Mouse (Mus musculus) macrophage (primary cell): Measurements from ENCODE around the gene 4930402F06Rik. TPM values are rescaled to one million over a fixed set of nuclear protein-coding genes. Genes with fewer than 3 reads are reported as not detected.

Experiments used
- H3K27ac ChIP-seq: fragments of 350-480 bp; formaldehyde crosslinking; 2 replicates; pipeline ENCODE4 v1.9.0; 2021
- H3K36me3 ChIP-seq: fragments of 350-480 bp; formaldehyde crosslinking; 2 replicates; pipeline ENCODE4 v1.9.0; 2021; ENCODE audit errors: inconsistent target
- H3K4me3 ChIP-seq: fragments of 350-480 bp; formaldehyde crosslinking; 2 replicates; pipeline ENCODE4 v1.9.0; 2021; ENCODE audit errors: inconsistent target
- H3K79me2 ChIP-seq: fragments of 350-480 bp; formaldehyde crosslinking; 2 replicates; pipeline ENCODE4 v1.9.0; 2021; ENCODE audit errors: inconsistent target
- WGBS: methylation state at CpG from one replicate; pipeline ENCODE4 v1.1.7; 2026; ENCODE audit warnings: inconsistent platforms; ENCODE audit not compliant: missing documents; 5-methylcytosine and 5-hydroxymethylcytosine counted together
- polyA plus RNA-seq: library from polyadenylated mRNA; stranded (reverse); fragments of 250-400 nt; gene quantifications from 3 replicates; pipeline ENCODE4 v1.2.4, GENCODE M21; 2018; ENCODE audit warnings: inconsistent platforms

The 4930402F06Rik gene
- polyA plus RNA-seq, 1 experiment from 2014 or later, result not detected

DNA sequence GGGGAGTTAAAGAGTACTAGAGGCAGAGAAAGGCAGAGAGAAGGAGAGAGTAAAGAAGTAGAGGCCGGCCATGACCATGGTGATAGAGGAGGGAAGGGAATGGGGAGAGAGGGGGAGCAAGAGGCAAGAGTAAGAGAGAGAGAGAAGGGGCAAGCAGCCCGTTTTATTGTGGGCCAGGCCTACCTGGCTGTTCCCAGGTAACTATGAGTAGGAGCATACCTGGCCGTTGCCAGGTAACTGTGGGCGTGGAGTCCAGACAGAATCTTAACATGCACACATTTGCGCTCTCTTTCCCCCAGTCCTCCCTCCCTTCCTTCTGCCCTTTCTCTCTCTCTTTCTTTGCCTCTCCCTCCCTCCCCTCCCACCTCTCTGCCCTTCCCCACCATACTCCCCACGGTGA, 10.3 kb upstream of the 4930402F06Rik start:
- H3K36me3 ChIP-seq, result peaks cover 75% of the 10 kb centered on the region
- no peak overlapping the region for H3K27ac ChIP-seq
- no peak overlapping the region for H3K4me3 ChIP-seq
- H3K79me2 ChIP-seq, result no peaks in the 10 kb centered on the region
- 85% methylated on average over 6 of the region's 6 CpGs for WGBS

DNA sequence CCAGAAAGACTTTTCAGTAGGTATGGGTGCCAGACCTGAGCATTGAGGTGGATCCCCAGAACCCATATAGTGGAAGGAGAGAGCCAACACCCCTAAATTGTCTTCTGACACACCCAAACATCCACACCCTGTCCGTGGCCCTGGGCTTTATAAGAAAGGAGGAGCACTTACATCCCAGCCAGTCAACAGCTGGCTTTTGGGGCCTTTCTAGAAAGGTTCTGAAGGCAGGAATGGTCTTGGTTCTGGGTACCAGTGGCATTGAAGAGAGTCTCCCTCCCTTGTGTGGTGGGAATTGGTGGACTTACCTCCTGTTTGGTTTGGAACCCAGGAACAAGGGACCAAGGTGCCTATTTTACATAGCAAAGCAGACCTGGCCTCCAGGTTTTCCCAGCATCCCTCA, 9.6 kb upstream of the 4930402F06Rik start:
- Histone ChIP-seq H3K27ac (no peak overlapping the region), H3K79me2 (no peaks in the 10 kb centered on the region), H3K36me3 (peaks cover 78% of the 10 kb centered on the region), H3K4me3 (no peak overlapping the region)
- 100% methylated on average over 1 of the region's 1 CpGs for WGBS

DNA sequence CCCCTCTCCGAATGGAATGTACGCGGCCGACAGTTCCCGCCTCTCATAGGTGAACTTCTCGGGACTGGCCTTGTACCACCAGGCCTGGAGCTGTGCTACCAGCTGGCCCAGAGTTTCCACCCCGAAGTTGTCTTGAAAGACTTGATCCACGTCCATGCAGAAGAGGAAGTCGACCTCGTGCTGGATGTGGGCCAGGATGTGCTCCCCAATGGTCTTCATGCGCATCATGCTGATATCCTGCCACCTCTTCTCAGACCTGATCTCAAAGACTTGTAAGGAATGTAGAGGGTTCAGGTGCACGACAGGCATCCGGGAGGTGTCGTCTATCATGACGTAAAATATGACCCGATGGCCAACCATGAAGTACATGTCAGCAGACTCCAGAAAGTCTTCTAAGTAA, 5.4 kb upstream of the 4930402F06Rik start:
- Histone ChIP-seq H3K4me3 (no peak overlapping the region), H3K36me3 (peaks cover 48% of the 10 kb centered on the region), H3K27ac (no peak overlapping the region), H3K79me2 (no peaks in the 10 kb centered on the region)
- WGBS, result 84% methylated on average over 16 of the region's 16 CpGs

DNA sequence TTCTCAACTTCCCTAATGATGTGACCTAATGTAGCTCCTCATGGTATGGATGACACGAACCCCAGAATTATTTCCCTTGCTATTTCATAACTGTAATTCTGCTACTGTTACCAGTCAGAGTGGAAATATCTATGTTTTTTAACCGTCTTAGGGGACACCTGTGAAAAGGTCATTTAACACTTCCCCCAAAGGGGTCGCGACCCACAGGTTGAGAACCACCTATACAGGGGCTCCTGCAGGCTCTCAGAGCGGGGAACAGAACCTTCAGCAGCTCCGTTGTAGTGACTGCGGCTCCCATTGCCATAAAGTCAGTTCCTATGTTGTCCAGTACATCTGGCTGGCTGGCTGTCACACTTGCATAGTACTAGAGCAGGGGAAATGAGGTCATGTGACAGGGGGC, 3.8 kb upstream of the 4930402F06Rik start:
- WGBS, result 97% methylated on average over 7 of the region's 7 CpGs

DNA sequence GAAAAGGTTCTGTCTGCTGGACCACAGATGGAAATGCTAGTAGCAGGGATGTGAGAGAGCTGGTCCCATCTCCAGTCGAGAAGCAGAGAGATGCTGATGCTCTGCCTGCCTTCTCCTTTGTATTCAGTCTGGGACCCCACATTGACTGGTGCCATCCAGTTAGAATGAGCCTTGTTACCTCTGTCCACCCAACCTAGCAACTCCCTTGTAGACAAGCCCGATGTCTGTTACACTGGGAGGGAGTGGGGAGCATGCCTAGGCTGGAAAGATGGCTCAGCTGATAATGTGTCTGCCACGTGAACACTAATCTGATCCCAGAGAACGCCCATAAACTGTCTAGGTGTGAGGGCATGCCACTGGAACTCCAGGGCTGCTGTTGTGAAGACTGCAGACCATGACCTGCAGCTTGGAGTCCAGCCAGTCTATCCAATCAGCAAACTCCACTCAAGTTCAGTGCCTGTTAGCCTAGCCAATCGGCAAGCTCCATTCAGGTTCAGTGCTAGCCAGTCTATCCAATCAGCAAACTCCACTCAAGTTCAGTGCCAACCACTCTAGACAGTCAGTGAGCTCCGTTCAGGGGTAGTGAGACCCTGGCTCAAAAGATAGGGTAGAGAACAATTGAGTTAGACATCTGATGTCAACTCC, 1.3 kb upstream of the 4930402F06Rik start:
- H3K27ac ChIP-seq, result no peak overlapping the region
- H3K79me2 ChIP-seq, result no peaks in the 10 kb centered on the region
- H3K36me3 ChIP-seq, result peaks cover 28% of the 10 kb centered on the region
- 87% methylated on average over 6 of the region's 6 CpGs for whole genome bisulfite sequencing
- H3K4me3 ChIP-seq, result no peak overlapping the region

More for the DNA sequence above, 3.8 kb upstream of the 4930402F06Rik start:
- Histone ChIP-seq H3K27ac (no peak overlapping the region), H3K79me2 (no peaks in the 10 kb centered on the region), H3K36me3 (peaks cover 31% of the 10 kb centered on the region), H3K4me3 (no peak overlapping the region)

DNA sequence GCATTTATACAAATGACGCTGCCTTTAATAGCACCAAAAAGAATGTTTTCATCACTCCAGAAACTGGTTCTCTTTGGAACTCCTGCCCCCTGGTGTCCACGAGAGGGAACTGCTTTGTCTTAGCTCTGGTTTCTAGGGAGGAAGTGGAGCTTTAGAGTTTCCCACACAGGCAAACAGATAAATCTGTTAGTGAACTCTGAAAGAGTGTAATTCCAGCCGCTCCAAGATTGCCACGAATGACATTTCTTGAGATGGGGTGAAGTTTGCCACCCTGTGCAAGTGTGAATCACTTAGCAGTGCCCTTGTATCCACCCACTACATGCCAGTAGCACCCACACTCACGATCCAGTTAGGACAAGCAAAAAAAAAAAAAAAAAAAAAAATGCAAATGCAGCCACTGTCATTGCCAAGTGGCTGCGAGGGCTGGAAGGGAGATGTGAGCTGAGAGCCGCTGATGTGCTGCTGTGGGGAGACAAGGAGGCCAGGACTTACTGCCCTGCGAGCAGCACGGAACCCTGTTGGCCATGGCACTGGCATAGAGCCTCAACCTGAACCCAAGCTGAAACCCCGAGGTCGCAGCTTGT, 707 bp upstream of the 4930402F06Rik start:
- Histone ChIP-seq H3K27ac (no peak overlapping the region), H3K4me3 (no peak overlapping the region), H3K79me2 (no peaks in the 10 kb centered on the region), H3K36me3 (peaks cover 22% of the 10 kb centered on the region)
- 39% methylated on average over 11 of the region's 11 CpGs for WGBS

DNA sequence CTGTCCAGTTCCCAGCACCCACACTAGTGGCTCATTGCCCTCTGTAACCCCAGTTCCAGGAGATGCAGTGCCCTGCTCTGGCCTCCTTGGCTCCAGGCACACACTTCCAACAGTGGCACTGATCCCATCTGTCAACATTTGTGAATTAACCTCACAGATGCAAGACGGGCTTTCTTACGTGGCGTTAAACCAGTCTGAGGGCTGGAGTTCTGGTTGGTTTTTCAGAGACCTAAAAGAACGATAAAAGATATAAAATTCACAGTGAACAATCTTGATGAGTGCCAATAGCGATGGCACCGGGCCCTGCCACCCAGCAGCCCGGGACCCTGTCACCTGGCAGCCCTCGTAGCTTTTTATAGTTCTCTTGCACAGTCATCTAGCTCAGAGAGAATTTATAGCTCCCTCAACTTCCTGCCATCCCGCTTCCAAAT, 11.5 kb downstream of the 4930402F06Rik start:
- Histone ChIP-seq H3K4me3 (no peak overlapping the region), H3K27ac (no peak overlapping the region), H3K36me3 (no peaks in the 10 kb centered on the region), H3K79me2 (no peaks in the 10 kb centered on the region)
- 78% methylated on average over 9 of the region's 9 CpGs for WGBS

DNA sequence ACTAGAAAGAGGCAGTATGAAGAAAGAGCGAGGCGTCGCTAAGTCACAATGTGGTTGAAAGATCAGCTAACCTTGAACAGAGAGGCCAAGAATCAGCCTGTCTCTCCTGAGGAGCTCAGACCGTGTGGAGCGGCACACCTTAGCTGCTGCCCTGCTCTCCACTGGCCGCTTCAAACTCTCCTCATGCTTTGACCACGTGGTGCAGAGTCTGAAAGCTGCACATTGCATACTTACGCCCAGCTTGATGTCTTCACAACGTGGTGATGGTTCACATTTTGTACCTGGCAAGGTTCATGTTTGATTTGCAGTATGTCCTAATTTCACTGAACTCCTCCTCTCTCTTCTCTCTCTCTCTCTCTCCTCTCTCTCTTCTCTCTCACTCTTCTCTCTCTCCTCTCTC, 17.7 kb downstream of the 4930402F06Rik start:
- Histone ChIP-seq H3K79me2 (no peaks in the 10 kb centered on the region), H3K4me3 (no peak overlapping the region), H3K36me3 (no peaks in the 10 kb centered on the region), H3K27ac (no peak overlapping the region)
- WGBS, result 85% methylated on average over 9 of the region's 9 CpGs

DNA sequence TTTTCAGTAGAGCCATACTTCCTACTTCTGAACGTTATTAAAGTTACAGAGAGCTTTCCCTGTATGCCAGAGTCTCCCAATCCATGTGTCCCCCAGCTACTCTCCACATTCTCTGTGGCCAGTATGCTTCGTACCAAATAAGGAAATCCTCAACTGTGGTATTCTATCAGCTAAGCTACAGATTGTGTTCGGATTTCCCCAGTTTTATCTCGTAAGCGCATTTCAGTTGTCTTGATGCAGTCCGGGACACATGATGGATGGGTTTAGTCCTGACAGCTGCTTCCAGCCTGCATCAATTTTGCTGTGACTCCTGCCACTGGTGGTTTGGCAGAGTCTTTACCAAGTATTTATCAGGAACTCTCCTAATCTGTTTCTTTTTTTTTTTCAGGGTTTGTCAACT, 19.4 kb downstream of the 4930402F06Rik start:
- H3K4me3 ChIP-seq, result no peak overlapping the region
- H3K79me2 ChIP-seq, result no peaks in the 10 kb centered on the region
- no peaks in the 10 kb centered on the region for H3K36me3 ChIP-seq
- no peak overlapping the region for H3K27ac ChIP-seq
- WGBS, result 10% methylated on average over 6 of the region's 6 CpGs

DNA sequence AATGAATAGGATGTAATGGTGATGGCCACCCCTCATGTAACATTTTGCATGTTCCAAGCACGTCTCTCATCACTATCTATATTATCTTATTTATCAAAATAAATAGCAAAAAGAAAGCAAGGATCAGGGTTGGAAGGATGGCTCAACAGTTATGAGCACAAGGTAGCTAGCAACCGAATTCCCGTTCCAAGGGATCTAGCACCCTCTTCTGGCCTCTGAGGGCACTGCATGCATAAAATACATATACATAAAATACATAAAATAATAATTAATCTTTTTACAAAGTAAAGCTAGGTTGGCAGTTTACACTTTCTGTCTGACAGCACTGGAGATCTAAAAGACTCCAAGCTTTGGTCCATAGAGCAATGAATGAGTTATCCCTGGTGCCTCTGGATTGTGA, 24.0 kb downstream of the 4930402F06Rik start:
- no peak overlapping the region for H3K4me3 ChIP-seq
- H3K27ac ChIP-seq, result no peak overlapping the region
- no peaks in the 10 kb centered on the region for H3K36me3 ChIP-seq
- no peaks in the 10 kb centered on the region for H3K79me2 ChIP-seq
- 49% methylated on average over 3 of the region's 3 CpGs for WGBS

DNA sequence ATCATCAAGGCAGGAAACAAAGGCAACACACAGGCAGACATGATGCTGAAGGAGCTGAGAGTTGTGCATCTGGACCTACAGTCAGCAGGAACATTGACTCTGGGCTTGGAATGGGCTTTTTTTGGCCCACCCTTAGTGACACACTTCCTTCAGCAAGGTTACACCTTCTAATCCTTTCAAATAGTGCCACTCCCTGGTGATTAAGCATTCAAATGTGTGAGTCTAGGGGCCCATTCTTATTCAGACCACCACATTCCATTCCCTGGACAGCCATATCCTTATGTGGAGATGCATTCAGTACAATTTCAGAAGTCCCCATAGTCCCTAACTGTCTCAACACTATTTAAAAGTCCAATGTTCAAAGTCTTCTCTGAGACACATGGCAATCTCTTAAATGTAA, 26.3 kb downstream of the 4930402F06Rik start:
- H3K4me3 ChIP-seq, result no peak overlapping the region
- H3K79me2 ChIP-seq, result no peaks in the 10 kb centered on the region
- H3K36me3 ChIP-seq, result no peaks in the 10 kb centered on the region
- H3K27ac ChIP-seq, result no peak overlapping the region

DNA sequence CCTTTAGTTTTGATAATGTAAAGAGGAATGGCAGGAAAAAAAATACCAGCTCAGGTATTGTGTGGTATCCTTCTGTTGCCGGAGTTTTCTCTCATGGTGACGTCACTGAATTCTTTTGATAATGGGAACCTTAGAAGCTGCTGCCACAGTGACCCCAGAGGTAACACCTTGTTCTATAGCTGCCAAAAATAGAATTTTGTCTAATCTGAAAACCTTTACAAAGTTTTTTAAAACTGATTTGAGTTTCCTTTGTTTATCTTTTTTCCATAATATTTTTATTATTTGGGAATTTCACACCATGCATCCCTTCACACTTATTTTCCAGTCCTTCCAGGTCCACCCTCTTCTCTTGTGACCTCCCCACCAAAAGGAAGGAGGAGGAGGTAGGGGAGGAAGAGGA, 29.3 kb downstream of the 4930402F06Rik start, which contains the start of gene 4930568D16Rik:
4930568D16Rik (minus strand) TSS at position 101 of the 400 bp plus-strand sequence.
- Histone ChIP-seq H3K4me3 (no peak within 1 kb of the TSS), H3K27ac (no peak within 1 kb of the TSS), H3K79me2 (no peaks in the 10 kb centered on the region), H3K36me3 (no peaks in the 10 kb centered on the region)
- WGBS, result 89% methylated on average over 2 of the region's 2 CpGs

DNA sequence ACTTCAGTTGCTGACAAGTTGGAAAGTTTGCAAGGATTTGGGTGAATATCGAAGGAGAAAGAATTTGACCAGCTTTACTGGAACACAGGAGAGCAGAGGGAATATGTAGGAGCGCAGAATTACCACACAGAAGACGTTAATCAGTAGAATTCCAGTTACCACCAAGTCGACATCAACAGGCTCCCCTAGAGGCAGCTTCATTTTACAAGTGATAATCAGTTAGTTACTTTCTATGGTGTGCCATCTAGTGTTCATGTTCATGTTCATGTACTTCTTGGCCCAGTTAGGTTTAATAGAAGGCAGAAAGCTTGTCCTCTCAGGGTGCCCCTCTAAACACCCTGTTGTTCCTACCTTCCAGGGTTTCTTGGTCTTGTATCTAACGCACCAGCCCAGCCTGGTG, 47.8 kb downstream of the 4930402F06Rik start:
- WGBS, result 39% methylated on average over 5 of the region's 5 CpGs

DNA sequence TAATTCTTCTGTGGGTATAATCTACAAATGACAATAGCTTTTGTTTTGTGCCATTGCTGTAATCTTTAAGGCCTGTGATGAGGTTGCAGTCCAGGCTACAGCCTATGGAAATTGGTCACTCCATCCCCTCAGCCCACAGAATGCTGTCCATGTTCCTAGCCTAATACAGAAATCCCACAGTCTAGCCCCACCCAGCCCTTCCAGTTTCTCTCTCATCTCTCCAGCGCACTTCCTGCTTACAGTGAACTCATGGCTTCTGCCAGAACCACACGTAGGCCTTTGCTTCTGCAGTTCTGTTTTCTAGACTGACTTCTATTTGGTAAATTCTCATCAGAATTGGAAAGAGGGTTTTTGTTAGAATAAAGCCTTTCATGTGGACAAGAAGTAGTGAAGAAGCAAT, 51.0 kb downstream of the 4930402F06Rik start:
- no peak overlapping the region for H3K27ac ChIP-seq
- H3K36me3 ChIP-seq, result no peaks in the 10 kb centered on the region
- H3K4me3 ChIP-seq, result no peak overlapping the region
- no peaks in the 10 kb centered on the region for H3K79me2 ChIP-seq
- 7% methylated on average over 2 of the region's 2 CpGs for WGBS

More for the DNA sequence above, 47.8 kb downstream of the 4930402F06Rik start:
- Histone ChIP-seq H3K36me3 (no peaks in the 10 kb centered on the region), H3K27ac (no peak overlapping the region), H3K79me2 (no peaks in the 10 kb centered on the region), H3K4me3 (no peak overlapping the region)

DNA sequence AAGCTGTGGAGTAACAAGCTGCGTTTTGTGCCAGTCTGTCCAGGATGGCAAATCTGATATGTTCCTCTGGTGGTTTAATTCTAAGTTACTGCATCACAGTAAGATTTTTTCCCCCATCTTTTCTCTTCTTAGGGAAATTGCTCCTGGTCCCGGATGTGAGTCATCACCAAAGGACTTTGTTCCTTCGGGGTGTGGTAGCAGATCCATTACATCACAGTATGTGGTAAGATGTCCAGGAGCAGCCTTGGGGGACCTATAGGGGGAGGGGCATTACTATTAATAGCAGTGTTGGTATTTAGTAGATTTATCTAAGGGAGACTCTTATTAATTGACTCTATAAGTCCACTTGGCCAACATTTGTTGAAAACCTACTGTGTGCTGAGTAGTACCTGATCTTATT, 54.4 kb downstream of the 4930402F06Rik start:
- 21% methylated on average over 3 of the region's 3 CpGs for WGBS
- Histone ChIP-seq H3K27ac (peak overlapping the region; percentile 48), H3K79me2 (no peaks in the 10 kb centered on the region), H3K36me3 (no peaks in the 10 kb centered on the region), H3K4me3 (no peak overlapping the region)

DNA sequence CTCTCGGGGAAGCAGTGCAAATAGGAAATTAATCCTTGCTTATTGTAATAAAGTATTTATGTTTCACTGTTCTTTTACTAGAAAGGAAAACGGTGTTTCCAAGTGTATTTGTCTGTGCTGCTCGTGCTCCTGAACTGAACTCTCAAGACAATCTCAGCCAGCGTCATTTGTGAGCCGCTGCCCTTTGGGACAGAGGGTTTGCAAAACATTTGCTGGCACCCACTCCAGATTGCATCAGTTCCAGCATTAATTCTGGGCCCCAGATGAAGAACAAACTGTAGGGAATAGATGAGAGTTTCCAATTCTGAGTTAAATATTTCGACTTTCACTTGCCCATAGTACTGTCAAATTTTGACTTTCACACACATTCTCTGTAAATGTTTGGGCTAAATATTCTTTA, 58.3 kb downstream of the 4930402F06Rik start:
- H3K4me3 ChIP-seq, result no peak overlapping the region
- H3K79me2 ChIP-seq, result peaks cover 31% of the 10 kb centered on the region
- peak overlapping the region; percentile 92 for H3K27ac ChIP-seq
- no peaks in the 10 kb centered on the region for H3K36me3 ChIP-seq
- WGBS, result 52% methylated on average over 6 of the region's 6 CpGs
